Mouse (Mus musculus) lung, postnatal 14 days (tissue): Measurements from ENCODE around the gene Srarp.

Source experiments
- DNase-seq: peaks from one replicate; pipeline ENCODE4 v3.0.0; 2021

Srarp gene

GRCm38 (mm10) chr4:141387093-141387784, 48.7 kb downstream of the Srarp start:
- DNase-seq: peak; percentile 84

GRCm38 (mm10) chr4:141386150-141386549, 49.8 kb downstream of the Srarp start:
- DNase-seq: no peak

GRCm38 (mm10) chr4:141385275-141385674, 50.6 kb downstream of the Srarp start:
- DNase-seq: peak; percentile 56
